Mouse (Mus musculus) thymus, postnatal 25 days (tissue): ENCODE measurements around the gene Wnk1.
"Not testable (repeated sequence)": the region's sequence is repeated elsewhere in the genome, so short reads cannot be mapped to it uniquely, and the experiment has no call there.

Source experiments
- DNase-seq: peaks from one replicate; pipeline ENCODE4 v3.0.0; 2022

The Wnk1 gene

DNA sequence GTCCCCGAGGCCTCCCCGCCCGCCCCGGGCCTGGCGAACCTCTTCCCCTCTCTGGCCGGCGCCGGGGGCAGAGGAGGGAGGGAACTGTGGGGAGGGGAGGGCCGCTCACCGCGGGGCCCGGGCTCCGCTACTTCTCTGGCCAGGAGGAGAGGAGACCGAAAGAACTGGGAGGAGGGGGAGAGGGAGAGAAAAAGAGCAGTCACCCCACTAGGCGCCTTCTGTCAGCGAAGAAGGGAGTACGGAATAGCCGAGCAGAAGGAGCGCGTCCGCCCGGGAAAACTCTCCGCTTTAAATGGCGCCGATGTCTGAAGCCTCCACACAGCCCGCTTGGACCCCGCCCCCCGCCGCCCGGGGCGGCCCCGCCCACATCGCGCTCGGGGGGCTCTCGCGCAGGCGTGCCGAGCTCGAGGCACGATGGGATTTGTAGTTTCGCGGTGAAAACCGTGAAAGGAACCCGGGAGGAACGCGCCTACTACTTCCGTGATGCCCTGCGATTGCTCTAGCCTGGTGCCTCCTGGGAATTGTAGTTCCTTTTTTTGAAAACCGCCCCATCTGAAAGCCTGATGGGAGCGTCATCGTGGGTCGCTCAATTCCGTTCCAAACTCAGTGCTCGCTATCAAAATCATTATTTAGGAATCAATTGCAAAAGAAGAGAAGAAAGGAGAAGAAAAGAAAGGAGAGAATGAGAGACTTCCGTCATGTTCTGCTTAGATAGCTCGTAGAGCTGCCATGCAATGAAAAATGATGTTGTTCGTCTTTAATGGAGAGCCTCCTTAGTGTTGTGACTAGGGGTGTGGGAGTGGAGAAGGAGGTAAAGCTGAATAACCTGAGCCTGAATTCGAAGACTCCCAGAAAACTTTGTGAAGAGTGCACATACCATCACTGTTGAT, at the start of gene Wnk1:
Gene Wnk1, minus strand, starts transcription at position 307 of the 890 bp plus-strand sequence.
- DNase-seq = peak; percentile 98

GRCm38 (mm10) chr6:120087041-120087440, 48.6 kb upstream of the Wnk1 start:
- not testable (repeated sequence) for DNase-seq

DNA sequence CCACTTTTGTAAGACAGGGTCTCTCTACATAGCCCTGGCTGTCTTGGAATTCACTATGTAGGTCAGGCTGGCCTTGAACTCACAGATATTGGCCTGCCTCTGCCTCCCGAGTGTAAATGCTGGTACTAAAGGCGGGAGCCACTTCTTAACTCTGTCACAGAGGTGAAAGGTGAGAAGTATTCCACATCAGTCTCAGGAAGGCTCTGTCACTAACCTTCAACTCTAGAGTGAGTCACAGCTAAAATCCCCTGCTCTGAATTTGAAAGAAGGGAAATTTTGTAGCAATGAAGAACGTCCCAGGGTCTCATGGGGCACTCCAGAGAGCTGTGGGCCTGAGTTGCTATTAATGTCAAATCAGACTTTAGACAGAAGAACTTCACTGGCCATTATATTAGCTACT, 47.4 kb upstream of the Wnk1 start:
- DNase-seq = no peak

DNA sequence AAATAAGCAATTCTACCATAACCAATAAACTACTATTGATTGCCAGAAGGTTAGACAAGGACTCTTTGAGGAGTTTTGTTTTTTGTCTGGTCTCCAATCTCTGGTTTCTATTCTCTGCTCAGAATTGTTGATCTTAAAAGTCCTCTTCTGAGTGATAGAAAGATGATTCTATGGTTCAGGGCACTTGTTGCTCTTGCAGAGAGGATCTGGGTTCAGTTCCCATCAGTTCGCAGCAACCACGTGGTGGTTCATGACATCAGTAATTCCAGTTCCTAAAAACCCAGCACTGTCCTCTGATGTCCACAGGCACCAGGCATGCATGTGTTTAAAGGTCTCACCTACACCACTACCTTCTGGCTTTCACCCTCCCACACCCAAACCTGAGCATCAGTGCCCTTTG, 46.5 kb upstream of the Wnk1 start:
- DNase-seq = no peak

DNA sequence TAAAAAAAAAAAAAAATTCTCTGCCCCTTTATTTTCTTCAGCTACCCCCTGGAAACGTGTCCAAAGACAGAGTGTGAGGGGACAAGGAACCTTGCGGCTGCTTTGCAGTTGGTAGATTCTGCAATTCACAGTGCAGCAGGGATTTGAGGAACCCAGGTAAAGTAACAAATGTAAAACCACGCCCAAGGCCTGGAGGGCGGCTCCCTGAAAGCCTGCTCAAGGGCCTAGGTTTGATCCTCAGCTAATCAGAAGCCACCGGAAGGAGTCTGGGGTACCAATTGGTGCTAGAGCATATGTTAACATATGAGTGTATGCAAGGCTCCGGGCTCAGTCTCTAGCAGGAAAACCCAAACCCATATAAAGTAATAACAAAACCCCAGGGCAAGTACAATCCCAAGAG, 45.0 kb upstream of the Wnk1 start:
- DNase-seq = peak; percentile 20

GRCm38 (mm10) chr6:120082951-120083411, 44.5 kb upstream of the Wnk1 start:
- DNase-seq = peak; percentile 45

DNA sequence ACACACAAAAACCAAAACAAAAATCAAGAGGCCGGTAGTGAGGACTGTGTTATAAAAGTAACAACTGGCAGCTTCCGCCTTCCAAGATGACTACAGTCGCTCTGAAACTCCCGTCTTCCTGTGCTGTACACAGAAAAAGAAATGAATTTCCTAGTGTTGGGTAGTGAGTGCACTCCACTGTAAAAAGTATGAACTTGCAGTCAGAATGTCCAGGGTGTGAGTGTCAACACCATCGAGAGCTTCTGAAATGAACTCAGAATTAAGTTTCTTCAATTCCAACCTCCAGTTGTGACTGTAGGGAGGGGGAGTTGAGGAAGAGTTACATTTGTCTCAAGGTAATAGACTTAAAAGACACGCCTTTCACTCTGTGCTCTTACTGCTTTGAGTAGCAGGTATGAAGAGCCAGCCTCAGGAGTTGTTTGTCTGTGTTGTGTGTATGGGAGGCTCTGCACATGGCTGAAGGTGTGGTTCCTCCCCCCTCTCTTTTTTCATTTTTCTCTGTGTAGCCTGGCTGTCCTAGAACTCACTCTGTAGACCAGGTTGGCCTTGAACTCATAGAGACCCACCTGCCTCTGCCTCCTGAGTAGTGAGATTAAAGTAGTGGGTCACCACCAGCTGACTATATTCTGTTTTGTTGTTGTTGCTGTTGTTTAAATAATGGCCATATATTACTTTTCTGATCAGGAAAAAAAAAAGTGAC, 43.9 kb upstream of the Wnk1 start:
- DNase-seq = no peak

GRCm38 (mm10) chr6:120081516-120081915, 43.0 kb upstream of the Wnk1 start:
- DNase-seq = peak; percentile 69

DNA sequence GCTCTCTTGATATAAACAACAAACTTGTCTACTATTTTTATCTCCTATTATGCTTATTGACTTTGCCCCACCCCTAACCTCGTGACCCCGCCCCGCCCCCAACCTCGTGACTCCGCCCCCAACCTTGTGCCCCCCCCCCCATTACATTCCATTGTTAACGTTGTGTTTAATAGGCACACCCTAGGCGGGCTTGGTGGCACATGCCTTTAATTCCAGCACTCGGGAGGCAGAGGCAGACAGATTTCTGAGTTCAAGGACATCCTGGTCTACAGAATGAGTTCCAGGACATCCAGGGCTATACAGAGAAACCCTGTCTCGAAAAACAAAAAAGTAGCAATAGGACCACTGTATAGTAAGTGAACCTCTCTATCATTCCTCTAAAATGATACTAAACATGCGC, 41.1 kb upstream of the Wnk1 start:
- no peak for DNase-seq

- DNase-seq = no peak
These were observed 38.4 kb upstream of the Wnk1 start for GRCm38 (mm10) chr6:120076619-120077450.

- no peak for DNase-seq
These were observed 34.2 kb upstream of the Wnk1 start for GRCm38 (mm10) chr6:120072630-120073029.

DNA sequence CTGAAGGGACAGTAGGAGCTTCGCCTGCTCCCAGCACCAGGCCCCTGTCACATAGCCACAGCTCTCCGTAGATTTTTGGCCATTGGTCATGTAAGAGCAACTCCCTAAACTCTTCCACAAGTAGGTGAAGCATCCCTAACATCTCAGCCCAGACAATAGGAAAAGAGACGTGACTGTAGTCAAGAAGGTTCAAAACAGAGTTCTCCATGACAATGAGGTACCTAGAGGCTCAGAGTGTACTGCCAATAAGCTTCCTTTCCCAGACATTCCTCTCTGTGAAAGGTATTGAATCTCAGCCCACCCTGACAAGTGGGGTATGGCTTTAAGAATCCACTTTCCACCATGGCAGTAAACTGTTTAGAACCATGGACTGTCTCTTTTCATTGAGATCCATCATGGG, 31.1 kb upstream of the Wnk1 start:
- no peak for DNase-seq

DNA sequence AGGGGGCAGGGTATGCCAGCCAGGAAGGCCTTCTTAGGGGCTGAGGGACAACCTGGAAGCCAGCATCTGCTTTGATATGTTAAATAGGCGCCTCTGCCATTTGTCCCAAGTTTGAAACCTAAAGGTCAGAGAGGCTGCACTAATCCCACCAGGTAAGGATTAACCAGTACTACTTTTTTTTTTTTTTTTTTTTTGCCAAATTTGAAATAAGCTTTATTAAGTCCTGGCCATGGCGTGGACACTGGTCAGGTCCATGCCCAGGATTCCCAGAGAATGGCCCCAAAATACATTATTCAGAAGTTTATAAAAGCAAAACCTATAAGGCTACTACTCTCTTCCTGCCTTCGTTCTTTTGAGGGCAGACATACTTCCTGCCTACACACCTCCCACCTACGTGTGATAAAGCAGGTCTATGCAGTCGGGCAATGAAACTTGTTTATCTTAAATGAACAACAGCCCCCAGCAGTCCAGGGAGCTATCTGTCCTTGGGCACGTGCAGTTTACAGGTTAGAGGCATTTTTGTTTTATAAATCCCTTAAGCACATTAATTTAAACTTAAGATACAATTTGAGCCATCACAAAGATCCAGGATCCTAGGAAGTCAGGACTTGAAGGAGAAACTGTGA, 27.2 kb upstream of the Wnk1 start:
- DNase-seq = peak; percentile 42

GRCm38 (mm10) chr6:120064627-120065026, 26.2 kb upstream of the Wnk1 start:
- no peak for DNase-seq

GRCm38 (mm10) chr6:120062934-120063333, 24.5 kb upstream of the Wnk1 start:
- DNase-seq = no peak

DNA sequence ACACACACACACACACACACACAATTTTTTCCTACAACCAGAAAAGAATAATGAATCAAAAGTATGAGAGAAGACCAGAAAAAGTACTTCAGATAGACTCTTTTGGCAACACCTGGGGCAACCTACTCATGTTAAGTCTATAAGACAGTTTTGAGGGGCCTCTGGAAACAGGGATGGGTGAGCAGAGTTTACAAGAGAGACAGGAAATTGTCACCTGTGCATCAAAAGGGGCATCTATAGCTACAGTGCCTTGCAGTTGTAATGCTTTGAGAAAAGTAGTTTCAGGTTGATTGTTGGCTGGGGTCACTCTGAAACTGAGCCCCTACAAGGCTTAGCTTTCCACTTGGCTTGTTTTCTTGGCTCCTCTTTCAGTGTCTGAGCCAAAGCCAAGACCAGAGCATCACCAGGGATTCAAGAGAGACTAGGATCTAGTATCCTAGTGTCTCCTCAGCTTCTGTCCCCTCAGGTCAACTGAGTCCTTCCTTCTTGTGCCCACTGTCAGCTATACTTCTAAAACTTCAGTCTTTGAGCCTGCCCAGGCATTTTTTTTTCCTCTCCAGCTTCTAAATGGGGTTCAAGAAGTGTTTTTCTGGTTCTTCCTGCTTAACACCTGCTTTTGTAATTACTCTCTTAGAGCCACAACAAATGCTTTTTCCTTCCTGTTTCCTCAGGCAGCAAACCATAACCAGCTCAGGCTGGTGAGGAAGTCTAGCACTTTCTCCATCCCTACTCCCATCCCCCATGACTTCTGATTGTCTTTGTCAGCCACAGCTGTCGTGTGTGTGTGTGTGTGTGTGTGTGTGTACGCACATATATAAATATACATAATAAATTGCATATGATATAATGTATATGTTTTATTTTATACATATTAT, 17.4 kb upstream of the Wnk1 start:
- peak; percentile 55 for DNase-seq

DNA sequence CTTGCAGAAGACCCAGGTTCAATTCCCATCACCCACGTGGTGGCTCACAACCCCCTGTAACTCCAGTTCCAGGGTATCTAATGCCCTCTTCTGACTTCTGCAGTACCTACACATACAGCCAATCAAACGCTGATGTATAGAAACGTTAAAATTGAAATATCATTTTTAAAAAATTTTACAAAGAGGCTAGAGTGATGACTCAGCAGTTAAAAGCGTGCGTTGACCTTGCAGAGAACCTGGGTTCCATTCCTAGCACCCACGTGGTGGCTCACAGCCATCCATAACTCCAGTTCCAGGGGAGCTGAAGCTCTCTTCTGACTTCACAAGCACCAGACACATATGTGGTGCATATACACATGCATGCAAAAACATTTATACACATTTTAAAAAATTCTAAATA, 15.9 kb upstream of the Wnk1 start:
- no peak for DNase-seq

DNA sequence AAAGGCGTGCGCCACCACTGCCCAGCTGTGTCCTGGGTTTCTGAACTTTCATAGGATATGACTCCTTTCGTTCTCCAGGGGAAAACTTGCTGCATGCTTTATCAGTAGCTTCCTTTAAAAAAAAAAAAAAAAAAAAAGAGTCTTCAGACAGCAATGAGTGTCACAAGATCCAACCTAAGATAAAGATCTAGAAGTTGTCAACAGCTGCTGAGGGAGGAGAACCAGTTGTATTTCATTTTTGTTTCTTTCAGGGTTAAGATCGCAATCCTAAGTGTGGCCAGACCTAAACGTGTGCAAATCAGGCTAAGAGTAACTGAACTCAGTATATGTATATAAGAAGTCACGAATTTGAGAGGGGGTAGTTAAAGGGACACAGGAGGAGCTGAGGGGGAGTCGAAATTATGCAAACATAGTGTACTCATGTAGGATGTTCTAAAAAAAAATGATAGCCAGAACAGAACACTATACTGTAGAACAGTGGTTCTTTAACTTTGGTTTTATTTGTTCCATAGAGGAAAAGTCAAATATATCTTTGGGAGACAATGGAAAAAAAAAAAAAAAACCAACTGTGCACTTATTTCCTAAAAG, 9.3 kb upstream of the Wnk1 start:
- peak; percentile 33 for DNase-seq

- no peak for DNase-seq
These were observed 6.9 kb upstream of the Wnk1 start for GRCm38 (mm10) chr6:120045406-120045805.

DNA sequence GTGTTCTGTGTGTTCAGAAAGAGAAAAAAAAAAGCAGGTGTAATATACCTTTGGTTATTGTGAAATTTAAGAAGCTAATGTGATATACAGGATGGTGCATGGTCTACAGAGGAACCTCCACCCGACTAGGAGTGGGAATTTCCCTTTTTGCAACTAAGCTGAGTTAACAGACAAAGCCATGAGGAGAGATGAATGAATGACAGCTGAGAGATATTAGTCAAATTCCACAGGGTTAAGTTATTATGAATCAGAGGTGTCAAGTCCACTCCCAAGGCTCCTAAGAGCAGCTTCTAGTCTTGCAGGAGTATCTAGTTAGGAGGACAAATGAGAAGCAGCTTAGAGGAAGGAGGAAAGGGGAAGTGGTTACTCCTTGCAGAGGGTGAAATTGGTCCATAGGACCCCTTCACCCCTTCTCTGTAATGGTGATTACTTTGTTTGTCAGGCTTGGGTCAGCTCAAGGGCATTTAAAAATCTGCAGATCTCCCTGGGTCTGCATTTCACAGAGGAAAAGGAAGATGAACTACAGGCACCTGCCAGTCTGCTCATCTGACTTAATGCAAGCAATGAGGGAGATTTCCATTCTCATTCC, 4.3 kb upstream of the Wnk1 start:
- DNase-seq = no peak

DNA sequence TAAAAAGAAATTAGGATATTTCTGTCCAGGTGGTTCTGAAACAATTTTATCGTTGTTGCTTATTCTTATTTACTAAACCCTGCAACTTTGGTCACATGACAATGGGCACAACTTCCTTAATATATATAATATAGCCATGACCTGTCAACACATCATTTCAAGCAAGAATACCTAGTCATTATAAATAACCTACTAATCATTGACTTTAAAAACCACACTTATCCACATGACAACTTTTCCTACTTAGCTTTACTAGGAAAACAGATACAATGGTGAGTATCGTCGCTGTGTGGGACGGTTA, 2.0 kb upstream of the Wnk1 start:
- DNase-seq = no peak
